Mouse (Mus musculus): ENCODE measurements at regions not wholly inside any gene's neighbourhood (a gene's known extent, or its start where the extent isn't known, plus 50 kb on each side); places are given as distances from the start of the nearest gene placed in this dataset.

- ATAC-seq (ENCODE audit: insufficient number of reproducible peaks, low FRiP score) = no peak
- Histone ChIP-seq H3K4me3 (no peak overlapping the region), H3K4me2 (no peak overlapping the region), H3K36me3 (no peaks in the 10 kb centered on the region), H3K9me3 (replicated peaks) (no peaks in the 10 kb centered on the region), H3K27me3 (replicated peaks) (no peaks in the 10 kb centered on the region), H3K9ac (no peak overlapping the region), H3K4me1 (replicated peaks) (no peaks in the 10 kb centered on the region), H3K27ac (ENCODE audit: poor library complexity, severe bottlenecking) (no peak overlapping the region)
- 72% methylated on average over 2 of the region's 2 CpGs for WGBS
Measured at GRCm38 (mm10) chr9:93509646-93510045, 967.6 kb downstream of the Plod2 start.

GRCm38 (mm10) chr9:93524055-93524454 lies 982.0 kb downstream of the Plod2 start:
- no peak overlapping the region for H3K27ac ChIP-seq (ENCODE audit: poor library complexity, severe bottlenecking)
- no peak overlapping the region for H3K4me2 ChIP-seq
- no peak overlapping the region for H3K9ac ChIP-seq
- no peaks in the 10 kb centered on the region for H3K4me1 ChIP-seq (replicated peaks)
- H3K36me3 ChIP-seq = no peaks in the 10 kb centered on the region
- H3K4me3 ChIP-seq = no peak overlapping the region
- ATAC-seq (ENCODE audit: insufficient number of reproducible peaks, low FRiP score) = no peak
- no peaks in the 10 kb centered on the region for H3K27me3 ChIP-seq (replicated peaks)
- WGBS = 84% methylated on average over 6 of the region's 6 CpGs
- no peaks in the 10 kb centered on the region for H3K9me3 ChIP-seq (replicated peaks)

GRCm38 (mm10) chr9:93525132-93525531 lies 983.1 kb downstream of the Plod2 start:
- H3K4me3 ChIP-seq = no peak overlapping the region
- no peaks in the 10 kb centered on the region for H3K4me1 ChIP-seq (replicated peaks)
- H3K9ac ChIP-seq = no peak overlapping the region
- H3K9me3 ChIP-seq (replicated peaks) = no peaks in the 10 kb centered on the region
- no peak overlapping the region for H3K27ac ChIP-seq (ENCODE audit: poor library complexity, severe bottlenecking)
- peak; percentile 53 for ATAC-seq (ENCODE audit: insufficient number of reproducible peaks, low FRiP score)
- no peaks in the 10 kb centered on the region for H3K27me3 ChIP-seq (replicated peaks)
- H3K4me2 ChIP-seq = no peak overlapping the region
- no peaks in the 10 kb centered on the region for H3K36me3 ChIP-seq

GRCm38 (mm10) chr9:93530646-93531320 lies 988.8 kb downstream of the Plod2 start:
- WGBS = 60% methylated on average over 2 of the region's 2 CpGs

More at GRCm38 (mm10) chr9:93530646-93531320, 988.8 kb downstream of the Plod2 start:
- no peak overlapping the region for H3K4me3 ChIP-seq
- ATAC-seq (ENCODE audit: insufficient number of reproducible peaks, low FRiP score) = no peak
- no peaks in the 10 kb centered on the region for H3K4me1 ChIP-seq (replicated peaks)
- H3K27me3 ChIP-seq (replicated peaks) = no peaks in the 10 kb centered on the region
- H3K36me3 ChIP-seq = no peaks in the 10 kb centered on the region
- H3K9ac ChIP-seq = no peak overlapping the region
- no peak overlapping the region for H3K27ac ChIP-seq (ENCODE audit: poor library complexity, severe bottlenecking)
- no peak overlapping the region for H3K4me2 ChIP-seq
- H3K9me3 ChIP-seq (replicated peaks) = no peaks in the 10 kb centered on the region
